Mouse (Mus musculus): Measurements from ENCODE around the gene Hoxc4. TPM values are rescaled to one million over a fixed set of nuclear protein-coding genes. Genes with fewer than 3 reads are reported as not detected.

Gene Hoxc4
- total and polyA plus RNA-seq, 3 experiments: 12.2 to 60.1 (median 29.3) TPM

DNA sequence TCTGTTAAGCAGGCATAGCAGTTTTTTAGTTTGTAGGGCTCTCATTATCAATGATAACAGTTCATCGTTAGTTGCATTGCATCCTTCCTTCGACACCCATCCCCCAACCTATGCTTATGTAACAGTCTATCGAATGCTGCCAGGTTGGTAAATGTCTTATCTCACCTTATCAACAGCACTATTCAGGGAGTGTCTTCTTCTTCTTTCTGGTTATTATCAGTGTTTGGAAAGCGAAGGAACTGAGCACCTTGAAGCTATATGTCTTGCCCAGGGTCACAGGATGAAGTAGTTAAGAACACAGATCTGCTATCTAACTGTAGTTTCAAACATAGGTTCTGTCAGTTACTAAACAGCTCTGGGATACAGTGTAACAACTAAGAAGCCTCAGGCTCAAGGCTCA lies 49.0 kb downstream of the Hoxc4 start:
- H3K4me3 ChIP-seq (ENCODE audit: low read depth, low read length): no peak overlapping the region; the same call in 1 of the 2 replicates
- peak; percentile 23 for DNase-seq (ENCODE audit: low spot score)
- no peaks in the 10 kb centered on the region for H3K27me3 ChIP-seq (ENCODE audit: insufficient read depth, low read length)
- peaks cover 6% of the 10 kb centered on the region for H3K36me3 ChIP-seq (replicated peaks)
- peak; percentile 78 for ATAC-seq (ENCODE audit: extremely low read depth, insufficient number of reproducible peaks, low FRiP score, poor library complexity, severe bottlenecking)
- TF ChIP-seq POLR2AphosphoS5 (IDR thresholded peaks at IDR 0.05; ENCODE audit: insufficient replicate concordance, low read depth, low read length) (no peak), CTCF (IDR thresholded peaks at IDR 0.05; ENCODE audit: low read depth, low read length) (no peak), GATA2 (IDR thresholded peaks at IDR 0.05; ENCODE audit: borderline replicate concordance, low read depth, low read length) (0 out of 2 replicates have a peak, but pooled peaks have one; percentile 5), GATA1 (IDR thresholded peaks at IDR 0.05; ENCODE audit: borderline replicate concordance, low read length) (no peak), TAL1 (conservative IDR thresholded peaks at IDR 0.05; ENCODE audit: low read depth, low read length) (peak; percentile 75)
- no peaks in the 10 kb centered on the region for H3K9me3 ChIP-seq (replicated peaks)
- H3K4me1 ChIP-seq (ENCODE audit: insufficient read depth, low read depth, low read length): peaks cover 71% of the 10 kb centered on the region

DNA sequence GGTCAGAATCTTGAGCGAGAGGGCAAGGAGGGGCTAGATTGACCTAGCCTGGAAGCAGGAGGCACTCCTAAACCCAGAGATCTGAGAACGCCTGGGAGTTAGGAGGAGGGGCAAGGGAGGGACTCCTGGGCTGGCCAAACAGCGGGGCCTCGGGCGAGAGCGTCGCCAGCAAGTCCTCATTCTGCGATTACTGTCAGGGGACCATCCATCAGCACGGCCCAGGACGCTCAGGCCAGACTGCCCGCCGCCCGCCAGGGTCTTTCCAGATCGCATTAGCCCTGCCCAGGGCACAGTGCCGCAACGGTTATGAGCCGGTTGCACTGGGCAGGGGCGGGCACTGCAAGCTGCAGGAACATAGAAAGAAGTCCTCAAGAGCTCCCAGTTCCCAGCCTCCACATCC lies 50.4 kb downstream of the Hoxc4 start:
- no peaks in the 10 kb centered on the region for H3K27me3 ChIP-seq (ENCODE audit: insufficient read depth, low read length)
- H3K9me3 ChIP-seq (replicated peaks): no peaks in the 10 kb centered on the region
- TF ChIP-seq GATA2 (IDR thresholded peaks at IDR 0.05; ENCODE audit: borderline replicate concordance, low read depth, low read length): no peak
- TF ChIP-seq CTCF (IDR thresholded peaks at IDR 0.05; ENCODE audit: low read depth, low read length): no peak
- no peak for TF ChIP-seq POLR2AphosphoS5 (IDR thresholded peaks at IDR 0.05; ENCODE audit: insufficient replicate concordance, low read depth, low read length)
- TF ChIP-seq GATA1 (IDR thresholded peaks at IDR 0.05; ENCODE audit: borderline replicate concordance, low read length): no peak
- TF ChIP-seq TAL1 (conservative IDR thresholded peaks at IDR 0.05; ENCODE audit: low read depth, low read length): no peak
- ATAC-seq (ENCODE audit: extremely low read depth, insufficient number of reproducible peaks, low FRiP score, poor library complexity, severe bottlenecking) (peak; percentile 2; the same call in 1 of the 2 replicates), DNase-seq (ENCODE audit: low spot score) (no peak)
- H3K4me1 ChIP-seq (ENCODE audit: insufficient read depth, low read depth, low read length): peaks cover 71% of the 10 kb centered on the region
- H3K4me3 ChIP-seq (ENCODE audit: low read depth, low read length): peak overlapping the region; percentile 71
- H3K36me3 ChIP-seq (replicated peaks): peaks cover 6% of the 10 kb centered on the region

DNA sequence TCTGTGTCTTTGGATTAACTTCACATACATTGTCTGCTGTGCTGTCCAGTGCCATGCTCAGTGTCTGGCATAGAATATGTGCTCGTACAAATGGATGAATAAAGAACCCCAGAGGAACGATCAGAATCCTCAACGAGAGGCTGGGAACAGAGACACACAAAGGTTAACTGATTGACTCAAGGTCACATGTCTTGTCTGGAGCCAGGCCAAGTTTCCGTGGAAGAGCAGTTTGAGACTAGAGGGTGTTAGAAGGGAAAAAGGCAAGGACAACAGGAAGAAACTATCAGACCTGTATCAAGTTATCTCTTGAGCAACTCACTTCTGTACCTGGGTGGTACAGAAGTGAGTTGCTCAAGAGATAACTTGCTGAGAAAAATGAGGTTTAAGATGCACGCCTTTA lies 52.5 kb downstream of the Hoxc4 start:
- H3K9me3 ChIP-seq (replicated peaks): no peaks in the 10 kb centered on the region
- DNase-seq (ENCODE audit: low spot score) (no peak), ATAC-seq (ENCODE audit: extremely low read depth, insufficient number of reproducible peaks, low FRiP score, poor library complexity, severe bottlenecking) (no peak)
- no peak for TF ChIP-seq CTCF (IDR thresholded peaks at IDR 0.05; ENCODE audit: low read depth, low read length)
- TF ChIP-seq GATA2 (IDR thresholded peaks at IDR 0.05; ENCODE audit: borderline replicate concordance, low read depth, low read length): no peak
- TF ChIP-seq GATA1 (IDR thresholded peaks at IDR 0.05; ENCODE audit: borderline replicate concordance, low read length): no peak
- TF ChIP-seq POLR2AphosphoS5 (IDR thresholded peaks at IDR 0.05; ENCODE audit: insufficient replicate concordance, low read depth, low read length): no peak
- H3K36me3 ChIP-seq (replicated peaks): peaks cover 2% of the 10 kb centered on the region
- H3K4me1 ChIP-seq (ENCODE audit: insufficient read depth, low read depth, low read length): peaks cover 66% of the 10 kb centered on the region
- H3K27me3 ChIP-seq (ENCODE audit: insufficient read depth, low read length): no peaks in the 10 kb centered on the region
- H3K4me3 ChIP-seq (ENCODE audit: low read depth, low read length): no peak overlapping the region

DNA sequence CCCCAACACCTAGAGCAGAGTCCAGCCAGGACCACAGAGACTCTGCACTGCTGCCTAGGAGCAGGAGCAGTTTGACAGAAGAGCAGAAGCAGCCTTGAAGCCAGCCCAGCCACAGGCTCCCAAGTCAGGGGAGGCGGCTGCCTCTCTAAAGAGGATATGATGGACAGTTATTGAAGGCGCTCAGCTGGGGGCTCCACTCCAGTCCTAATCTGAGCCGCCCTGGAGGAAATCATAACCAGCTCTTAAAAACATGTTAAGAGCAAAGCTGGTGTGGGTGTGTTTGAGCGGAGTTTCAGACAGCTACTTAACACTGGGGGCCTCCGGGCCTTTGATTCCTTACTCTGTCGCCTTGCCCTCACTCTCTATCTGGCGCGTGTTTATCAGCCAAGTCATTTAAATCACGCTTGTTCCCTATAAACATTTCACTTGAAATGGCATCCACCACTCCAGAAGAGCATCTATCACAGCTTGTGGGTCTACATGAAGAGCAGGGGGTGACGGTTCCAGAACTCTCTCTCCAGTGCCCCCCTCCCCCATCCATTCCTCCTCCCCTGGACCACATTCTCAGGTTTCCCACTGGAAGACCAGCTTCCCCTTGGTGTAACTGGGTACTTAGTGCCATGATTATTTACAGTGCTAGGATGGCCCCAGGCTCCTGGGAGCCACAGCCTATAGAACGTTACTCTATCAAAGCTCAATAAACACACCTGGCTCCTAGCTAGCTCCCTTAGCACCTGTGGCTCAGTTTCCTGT lies 56.1 kb downstream of the Hoxc4 start:
- Histone ChIP-seq H3K4me3 (ENCODE audit: low read depth, low read length) (no peak overlapping the region), H3K27me3 (ENCODE audit: insufficient read depth, low read length) (no peaks in the 10 kb centered on the region), H3K36me3 (replicated peaks) (peaks cover 2% of the 10 kb centered on the region), H3K9me3 (replicated peaks) (no peaks in the 10 kb centered on the region), H3K4me1 (ENCODE audit: insufficient read depth, low read depth, low read length) (peaks cover 40% of the 10 kb centered on the region)
- no peak for ATAC-seq (ENCODE audit: extremely low read depth, insufficient number of reproducible peaks, low FRiP score, poor library complexity, severe bottlenecking)
- no peak for DNase-seq (ENCODE audit: low spot score)
- TF ChIP-seq TAL1 (conservative IDR thresholded peaks at IDR 0.05; ENCODE audit: low read depth, low read length) (no peak), CTCF (IDR thresholded peaks at IDR 0.05; ENCODE audit: low read depth, low read length) (no peak), GATA2 (IDR thresholded peaks at IDR 0.05; ENCODE audit: borderline replicate concordance, low read depth, low read length) (no peak)

DNA sequence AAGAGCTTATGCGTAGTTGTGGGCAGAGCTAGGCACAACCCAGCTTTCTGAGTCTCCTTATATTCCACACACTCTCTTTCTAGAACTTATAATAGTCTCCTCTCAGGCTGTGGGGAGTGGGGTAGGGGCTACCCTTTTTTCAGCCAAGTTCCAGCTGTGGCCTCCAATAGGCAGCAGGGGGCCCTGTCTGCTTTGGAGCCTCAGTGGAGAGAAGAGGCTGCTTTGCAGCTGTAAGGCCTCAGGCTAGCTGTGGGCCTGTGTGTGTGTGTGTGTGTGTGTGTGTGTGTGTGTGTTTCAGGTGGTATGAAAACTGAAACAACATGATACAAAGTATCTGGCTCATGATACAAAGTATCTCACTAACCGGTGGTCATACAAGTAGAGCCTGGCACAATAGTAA lies 58.9 kb downstream of the Hoxc4 start:
- peaks cover 25% of the 10 kb centered on the region for H3K4me1 ChIP-seq (ENCODE audit: insufficient read depth, low read depth, low read length)
- TF ChIP-seq POLR2AphosphoS5 (IDR thresholded peaks at IDR 0.05; ENCODE audit: insufficient replicate concordance, low read depth, low read length) (no peak), GATA1 (IDR thresholded peaks at IDR 0.05; ENCODE audit: borderline replicate concordance, low read length) (no peak), CTCF (IDR thresholded peaks at IDR 0.05; ENCODE audit: low read depth, low read length) (no peak), TAL1 (conservative IDR thresholded peaks at IDR 0.05; ENCODE audit: low read depth, low read length) (no peak), GATA2 (IDR thresholded peaks at IDR 0.05; ENCODE audit: borderline replicate concordance, low read depth, low read length) (no peak)
- H3K4me3 ChIP-seq (ENCODE audit: low read depth, low read length): no peak overlapping the region
- H3K36me3 ChIP-seq (replicated peaks): peaks cover 2% of the 10 kb centered on the region
- no peaks in the 10 kb centered on the region for H3K9me3 ChIP-seq (replicated peaks)
- ATAC-seq (ENCODE audit: extremely low read depth, insufficient number of reproducible peaks, low FRiP score, poor library complexity, severe bottlenecking) (no peak), DNase-seq (ENCODE audit: low spot score) (no peak)
- no peaks in the 10 kb centered on the region for H3K27me3 ChIP-seq (ENCODE audit: insufficient read depth, low read length)

DNA sequence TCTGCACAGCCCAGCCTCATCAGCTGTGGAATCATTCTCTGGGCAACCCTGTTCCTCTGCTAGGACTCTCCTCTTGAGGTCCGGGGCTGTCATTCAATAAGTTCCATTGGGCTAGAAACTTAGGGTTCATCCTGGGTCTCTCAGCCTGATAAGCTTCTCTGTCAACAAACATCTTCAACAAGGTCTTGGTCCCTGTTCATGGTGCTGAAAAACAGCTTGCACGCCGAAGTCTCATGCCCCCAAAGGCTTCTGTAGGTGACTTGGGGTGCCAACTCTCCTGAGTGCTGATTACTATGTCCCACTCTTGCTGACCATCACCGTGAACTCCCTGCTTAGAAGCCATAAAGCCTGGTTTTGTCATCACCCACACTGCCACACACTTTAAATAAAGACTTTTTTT lies 63.9 kb downstream of the Hoxc4 start:
- peaks cover 42% of the 10 kb centered on the region for H3K4me1 ChIP-seq (ENCODE audit: insufficient read depth, low read depth, low read length)
- no peak overlapping the region for H3K4me3 ChIP-seq (ENCODE audit: low read depth, low read length)
- ATAC-seq (ENCODE audit: extremely low read depth, insufficient number of reproducible peaks, low FRiP score, poor library complexity, severe bottlenecking) (no peak), DNase-seq (ENCODE audit: low spot score) (no peak)
- H3K9me3 ChIP-seq (replicated peaks): 0 out of 2 replicates have a peak, but pooled peaks cover 5% of the 10 kb centered on the region
- H3K27me3 ChIP-seq (ENCODE audit: insufficient read depth, low read length): no peaks in the 10 kb centered on the region; the same call in 1 of the 2 replicates
- no peak for TF ChIP-seq CTCF (IDR thresholded peaks at IDR 0.05; ENCODE audit: low read depth, low read length)
- TF ChIP-seq TAL1 (conservative IDR thresholded peaks at IDR 0.05; ENCODE audit: low read depth, low read length): no peak
- TF ChIP-seq POLR2AphosphoS5 (IDR thresholded peaks at IDR 0.05; ENCODE audit: insufficient replicate concordance, low read depth, low read length): no peak
- no peak for TF ChIP-seq GATA1 (IDR thresholded peaks at IDR 0.05; ENCODE audit: borderline replicate concordance, low read length)
- TF ChIP-seq GATA2 (IDR thresholded peaks at IDR 0.05; ENCODE audit: borderline replicate concordance, low read depth, low read length): no peak
- H3K36me3 ChIP-seq (replicated peaks): peaks cover 2% of the 10 kb centered on the region

All from G1E (cell line).